Mouse (Mus musculus) fat pad, adult 2 months (tissue): Measurements from ENCODE around the gene Smtnl2.

Experiments
- DNase-seq: peaks from one replicate; pipeline ENCODE4 v3.0.0-alpha.2; 2011; ENCODE audit warnings: low read depth, low spot score; ENCODE audit errors: extremely low read depth

Smtnl2 gene

GRCm38 (mm10) chr11:72426884-72427283 lies 15.4 kb upstream of the Smtnl2 start:
- no peak for DNase-seq

DNA sequence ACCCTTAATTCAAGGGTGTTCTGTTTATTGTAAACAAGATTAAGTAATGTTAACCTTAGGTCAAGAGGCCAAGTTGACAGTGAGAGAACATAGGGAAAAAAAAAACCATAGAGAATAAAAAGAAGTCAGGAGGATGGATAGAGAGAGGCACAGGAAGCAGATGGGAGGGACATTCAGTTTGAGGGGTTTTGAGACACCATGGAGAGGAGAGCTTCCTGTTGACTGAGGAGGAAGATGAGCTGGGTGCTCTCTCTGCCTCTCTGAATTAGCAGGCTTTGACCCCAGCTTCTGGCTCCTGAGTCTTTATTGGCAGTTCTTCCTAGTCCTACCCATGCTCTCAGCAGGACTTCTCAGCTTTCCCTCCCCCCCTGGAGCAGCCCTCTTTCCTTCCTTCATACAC lies 13.7 kb upstream of the Smtnl2 start:
- no peak for DNase-seq

DNA sequence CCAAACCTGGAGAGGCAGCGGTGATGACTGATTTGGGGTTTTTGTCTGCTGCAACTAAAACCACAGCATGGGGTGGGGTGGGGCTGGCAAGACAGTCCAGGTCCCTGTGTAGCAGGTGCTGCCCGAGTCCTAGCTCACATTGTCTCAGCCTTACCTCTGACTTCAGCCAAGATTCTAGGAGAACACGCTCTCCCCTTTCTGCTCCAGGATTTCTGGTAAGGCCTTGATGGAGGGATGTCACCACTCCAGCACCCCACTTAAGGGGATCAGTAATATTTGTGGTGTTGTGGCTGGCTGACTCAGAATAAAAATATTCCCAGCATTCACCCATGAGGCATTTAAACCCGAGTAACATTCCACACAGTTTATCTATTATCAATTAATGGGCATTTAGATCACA lies 12.2 kb upstream of the Smtnl2 start:
- no peak for DNase-seq

GRCm38 (mm10) chr11:72421518-72422278 lies 10.2 kb upstream of the Smtnl2 start:
- DNase-seq, result no peak

- no peak for DNase-seq
Measured at GRCm38 (mm10) chr11:72420460-72421122, 9.1 kb upstream of the Smtnl2 start.

DNA sequence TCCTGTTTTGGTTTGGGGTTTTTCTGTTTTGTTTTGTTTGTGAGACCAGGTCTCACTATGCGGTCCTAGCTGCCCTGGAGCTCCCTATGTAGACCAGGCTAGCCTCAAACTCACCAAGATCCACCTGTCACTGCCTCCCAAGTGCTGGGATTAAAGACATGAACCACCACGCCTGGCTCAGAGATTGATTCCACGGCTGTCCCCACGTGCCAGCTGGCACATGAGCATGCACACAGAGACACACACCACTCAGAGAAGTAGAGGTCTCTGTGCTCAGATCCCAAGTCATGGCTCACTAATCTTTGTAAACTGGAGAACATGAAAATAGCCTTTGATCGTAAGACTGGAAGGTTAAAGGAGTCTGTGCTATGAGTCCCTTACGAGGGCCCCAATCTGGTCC lies 7.5 kb upstream of the Smtnl2 start:
- DNase-seq, result no peak

GRCm38 (mm10) chr11:72418227-72418626 lies 6.7 kb upstream of the Smtnl2 start:
- DNase-seq, result no peak

DNA sequence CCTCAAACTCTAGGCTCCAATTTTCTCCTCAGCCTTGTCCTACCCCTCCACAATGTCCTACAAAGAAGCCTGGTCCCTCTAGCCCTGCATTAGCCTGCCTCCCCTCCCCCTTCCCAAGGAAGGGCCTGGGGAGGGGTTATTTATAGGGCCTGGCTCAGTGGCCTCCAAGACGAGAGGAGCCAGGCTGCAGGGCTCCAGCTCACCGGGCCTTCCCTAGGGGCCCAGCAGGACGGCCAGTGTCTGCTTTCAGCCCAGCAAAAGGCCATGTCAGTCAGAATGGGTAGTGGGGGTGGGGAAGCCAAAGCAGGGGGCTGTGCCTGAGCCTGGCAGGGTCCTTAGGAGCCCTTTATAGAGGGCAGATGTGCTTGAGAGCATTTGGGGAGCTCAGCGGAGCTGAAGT lies 5.9 kb upstream of the Smtnl2 start:
- DNase-seq, result no peak

DNA sequence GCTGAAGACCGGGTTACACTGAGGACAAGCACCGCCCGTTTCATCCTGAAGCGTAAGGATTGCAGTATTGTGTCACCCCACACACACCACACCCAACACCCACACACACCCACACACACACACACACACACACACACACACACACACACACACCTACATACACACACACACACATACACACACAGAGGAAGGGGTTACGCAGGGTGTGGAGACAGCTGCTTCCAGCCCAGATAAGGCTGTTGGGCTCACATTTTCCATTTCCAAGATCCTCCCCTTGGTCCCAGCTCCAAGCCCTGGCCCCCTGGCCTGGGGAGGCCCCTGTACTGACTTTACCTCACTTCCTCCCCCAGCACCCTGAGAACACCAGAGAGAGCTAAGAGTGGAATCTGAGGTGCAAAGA lies 5.2 kb upstream of the Smtnl2 start:
- DNase-seq, result no peak

DNA sequence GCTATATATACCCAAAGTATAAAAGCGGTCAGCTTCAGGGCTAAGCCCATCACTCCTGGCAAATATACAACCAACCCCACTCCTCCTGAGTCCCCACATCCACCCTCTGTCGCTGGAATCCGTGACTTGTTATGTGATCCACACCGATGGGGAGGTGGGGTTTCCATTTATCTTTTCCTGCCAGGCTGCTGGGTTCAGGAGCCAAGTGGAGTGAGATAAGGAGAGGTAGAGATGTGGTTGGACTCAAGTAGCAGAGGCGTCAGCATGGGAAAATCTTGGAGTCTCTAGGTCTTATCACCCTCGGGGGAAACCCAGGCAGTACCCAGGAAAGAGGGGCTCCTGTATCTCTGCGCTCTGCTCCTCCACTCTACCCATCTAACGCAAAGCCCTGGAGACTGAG lies 3.6 kb upstream of the Smtnl2 start:
- no peak for DNase-seq

DNA sequence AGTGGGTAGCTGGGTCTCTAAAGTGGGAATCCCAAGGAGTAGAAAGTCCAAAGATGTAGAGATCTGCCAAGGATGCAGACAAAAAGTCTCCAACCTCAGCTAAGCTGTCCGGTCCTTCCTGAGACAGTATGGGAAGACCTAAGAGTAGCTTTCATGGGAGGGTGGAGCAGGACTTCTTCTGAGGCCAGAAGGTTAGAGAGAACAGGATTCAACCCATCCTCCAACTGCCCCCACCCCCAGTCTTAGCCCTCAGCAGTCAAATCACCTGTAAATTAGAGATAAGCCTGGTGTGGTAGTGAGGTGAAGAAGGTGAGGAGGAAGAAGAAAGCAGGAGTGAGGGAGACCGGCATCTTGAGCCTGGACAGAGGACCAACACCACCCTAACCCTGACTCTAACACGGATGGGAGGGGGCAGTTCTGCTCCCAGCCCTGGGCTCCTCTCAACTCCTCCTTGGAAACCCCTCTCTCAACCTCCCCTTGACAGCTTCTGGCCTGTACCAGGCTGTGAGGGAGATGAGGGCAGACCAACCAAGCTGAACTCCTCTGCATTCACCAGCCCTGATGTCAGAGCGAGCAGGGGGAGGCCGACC lies 2.2 kb upstream of the Smtnl2 start:
- no peak for DNase-seq

DNA sequence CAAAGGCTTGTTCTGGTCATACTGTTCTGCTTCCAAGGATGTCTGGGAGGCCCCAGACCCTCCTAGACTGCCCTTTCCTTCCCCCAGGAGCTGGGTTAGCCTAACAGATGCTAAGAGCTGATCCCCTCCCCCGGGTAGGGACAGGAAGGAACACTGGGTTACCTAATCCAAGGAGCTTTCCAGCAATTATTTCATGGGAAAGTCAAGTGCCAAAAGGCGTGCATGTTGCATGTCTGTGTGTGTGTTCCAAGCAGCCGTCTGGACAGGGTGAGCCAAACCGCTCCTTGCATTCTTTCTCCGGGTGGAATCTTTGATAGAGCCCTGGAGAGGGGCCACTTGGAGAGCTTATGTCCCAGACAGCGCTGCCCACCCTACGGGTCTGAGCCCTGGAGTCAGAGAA lies 1.5 kb upstream of the Smtnl2 start:
- no peak for DNase-seq

DNA sequence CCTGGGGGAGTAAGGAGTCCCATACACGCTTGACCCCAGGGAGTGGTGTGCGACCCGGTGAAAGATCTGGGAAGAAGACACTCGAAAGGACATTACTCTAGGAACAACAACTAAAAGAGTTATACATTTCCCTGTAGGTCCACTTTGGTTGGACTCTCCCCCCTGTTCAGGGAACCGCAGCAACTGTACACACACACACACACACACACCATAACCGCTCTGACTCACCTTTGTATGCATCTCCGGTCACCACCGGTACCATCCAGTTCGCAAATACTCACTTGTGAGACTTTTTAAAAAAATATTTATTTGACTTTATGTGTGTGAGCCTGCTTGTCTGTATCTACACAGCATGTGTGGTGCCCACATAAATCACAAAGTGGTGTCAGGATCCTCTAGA lies 432 bp upstream of the Smtnl2 start:
- DNase-seq, result no peak

DNA sequence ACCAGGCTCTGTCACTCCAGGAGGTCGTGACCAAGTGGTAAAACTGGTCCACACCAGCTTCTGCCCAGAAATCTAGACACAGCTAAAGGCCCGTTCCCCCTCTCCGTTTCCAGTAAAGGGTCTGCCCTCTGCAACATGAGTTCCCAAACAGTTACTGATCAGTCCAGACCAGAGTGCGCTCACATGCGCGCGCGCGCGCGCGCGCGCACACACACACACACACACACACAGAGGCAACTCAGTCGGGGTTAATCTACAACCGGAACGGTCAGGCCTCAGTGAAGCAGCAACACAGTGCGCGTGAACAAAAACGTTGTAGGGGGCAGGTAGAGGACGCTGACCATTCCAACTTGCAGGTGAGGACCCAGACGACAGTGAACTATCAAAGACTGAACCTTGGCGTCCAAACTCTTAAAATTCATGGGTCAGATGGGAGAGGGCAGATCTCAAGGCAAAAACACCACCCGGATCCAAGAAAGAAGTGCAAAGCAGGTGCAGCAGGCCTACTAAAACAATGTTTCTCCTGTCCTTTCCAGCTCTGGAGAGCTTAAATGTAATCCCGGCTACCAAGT lies 906 bp downstream of the Smtnl2 start:
- DNase-seq, result no peak

DNA sequence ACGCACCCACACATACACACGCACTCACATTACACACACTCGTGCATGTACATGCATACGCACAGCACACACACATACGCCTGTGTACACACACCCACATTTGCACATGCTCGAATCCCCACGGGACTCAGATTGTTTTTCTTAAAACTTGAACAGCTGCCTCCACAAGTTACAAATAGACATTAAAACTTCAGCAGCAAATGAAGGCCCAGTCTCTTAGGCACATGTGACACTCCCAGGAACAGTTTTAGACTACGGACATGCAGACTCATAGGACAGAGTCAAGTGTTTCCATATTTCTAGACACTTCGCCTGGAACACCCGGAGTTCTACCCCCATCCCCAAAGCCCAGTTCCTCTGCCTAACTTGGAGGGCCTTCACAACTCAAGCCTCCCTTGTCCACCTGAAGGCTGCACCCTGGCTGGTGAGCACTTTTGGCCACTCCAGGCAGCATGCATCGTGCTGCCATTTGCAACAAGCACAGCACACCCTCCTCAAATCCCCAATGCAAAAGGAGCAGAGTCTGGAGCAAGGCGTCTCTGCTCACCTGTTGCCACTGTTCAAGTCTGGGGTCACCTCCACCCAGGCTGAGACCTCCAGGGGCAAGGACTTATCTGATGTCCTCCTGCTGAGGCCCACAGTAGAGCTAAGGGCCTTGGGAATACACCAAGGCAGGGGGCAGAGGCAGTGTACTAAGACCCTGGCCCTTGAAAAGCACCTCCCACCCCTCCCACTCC lies 1.7 kb downstream of the Smtnl2 start:
- DNase-seq, result no peak

DNA sequence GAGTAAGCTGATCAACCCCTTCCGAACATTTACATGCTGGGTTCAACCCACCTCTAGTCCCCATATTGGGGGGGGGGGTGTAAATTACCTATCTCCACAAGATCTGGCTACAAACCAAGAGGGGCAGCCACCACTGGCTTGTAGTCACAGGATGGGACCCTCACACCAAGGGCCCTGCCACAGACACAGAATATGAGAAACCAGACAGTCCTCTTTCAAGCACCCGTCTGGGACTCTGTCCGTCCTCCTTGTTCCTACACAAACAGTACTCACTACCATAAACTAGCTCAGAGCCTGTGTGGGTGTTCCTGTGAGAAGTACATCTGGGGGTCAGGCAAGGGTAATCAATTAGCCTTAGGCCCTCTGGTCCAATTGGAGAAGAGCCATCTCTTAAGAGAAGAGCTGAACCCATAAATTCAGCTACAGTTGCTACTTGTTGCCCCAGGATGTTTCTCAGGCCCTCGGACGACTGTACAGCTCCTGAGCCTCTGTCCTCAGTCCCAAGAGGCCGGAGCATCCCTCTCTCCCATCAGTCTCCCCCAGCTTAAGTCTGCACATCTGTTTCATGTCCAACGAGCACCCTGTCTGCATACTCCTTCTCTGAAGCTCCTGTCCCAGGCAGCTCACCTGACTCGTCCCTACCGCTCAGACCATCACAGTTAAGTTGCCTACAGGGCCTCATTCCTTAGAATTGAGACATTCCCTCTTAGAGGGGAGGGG lies 2.9 kb downstream of the Smtnl2 start:
- DNase-seq, result no peak

DNA sequence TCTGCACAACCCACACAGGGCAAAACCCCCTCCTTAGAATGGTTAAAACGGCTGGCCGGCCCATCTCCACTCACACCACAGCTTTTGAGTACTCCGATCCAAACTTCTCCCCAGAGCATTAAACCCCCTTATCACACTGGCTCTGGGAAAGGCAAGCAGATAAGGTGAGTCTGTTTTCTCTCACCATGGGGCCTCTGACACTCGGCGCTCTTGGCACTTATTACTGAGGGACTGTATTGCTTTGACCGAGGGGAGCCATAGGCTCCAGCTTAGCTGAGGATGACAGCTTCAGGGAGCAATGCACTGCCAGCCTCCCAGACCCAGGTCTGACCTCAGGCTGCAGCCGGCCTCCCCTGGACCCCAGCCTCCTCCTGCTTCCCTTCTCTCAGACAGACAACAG lies 3.9 kb downstream of the Smtnl2 start:
- no peak for DNase-seq

- no peak for DNase-seq
Measured at GRCm38 (mm10) chr11:72407081-72407480, 4.4 kb downstream of the Smtnl2 start.

DNA sequence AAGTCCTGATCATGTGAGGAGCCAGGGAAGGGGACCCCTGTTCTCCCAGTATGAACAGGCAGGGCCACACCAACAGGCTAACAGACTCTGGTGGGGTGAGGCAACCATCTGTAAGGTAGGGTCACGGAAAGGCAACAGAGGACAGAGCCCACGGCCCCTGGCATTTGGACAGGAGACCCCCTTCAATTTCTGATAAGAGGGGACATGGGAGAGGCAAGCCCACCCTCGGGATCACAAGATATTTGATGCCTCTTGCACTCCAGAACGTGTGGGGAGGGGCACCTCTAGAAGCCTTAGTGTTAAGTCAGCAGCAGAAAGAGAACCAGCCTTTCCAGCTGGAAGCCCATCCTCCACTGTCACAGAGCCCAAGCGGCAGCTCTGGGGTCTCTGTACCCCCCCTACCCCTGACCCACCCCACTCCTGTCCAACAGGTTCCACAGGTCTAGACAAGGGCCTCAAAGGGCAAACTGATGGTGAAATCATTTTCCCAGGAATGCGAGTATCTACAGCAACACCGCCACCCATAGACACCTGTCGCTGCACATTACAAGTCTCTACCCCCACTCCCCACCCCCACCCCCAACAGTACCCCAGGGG lies 5.3 kb downstream of the Smtnl2 start:
- no peak for DNase-seq

GRCm38 (mm10) chr11:72405532-72405931 lies 6.0 kb downstream of the Smtnl2 start:
- no peak for DNase-seq
